ENCODE assay signal across 17 mouse cellular contexts in the genomic region with DNA sequence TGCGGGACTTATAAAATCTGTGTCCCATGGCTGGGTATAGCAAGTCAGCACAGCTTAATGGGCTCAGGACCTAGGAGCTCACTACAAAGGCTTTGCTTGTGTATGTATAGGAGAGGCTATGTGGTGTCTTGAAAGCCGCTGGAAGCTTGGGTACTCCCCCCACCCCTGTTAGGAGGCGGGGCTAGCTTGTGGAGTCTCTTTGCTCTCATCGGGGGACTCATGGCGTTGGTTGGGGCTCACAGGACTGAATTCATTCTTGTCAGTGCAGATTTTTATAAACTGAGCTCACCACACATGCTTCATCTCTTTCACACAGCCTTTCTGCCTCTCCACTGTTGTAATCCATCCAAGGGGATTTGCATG.
DNase-seq lines count a peak whose midpoint lies in the region; ATAC-seq and TF ChIP-seq lines count a peak whose summit lies in the region.
"Had no signal": no experiment of that assay in that cellular context is flagged by ENCODE, and none has a peak within 500 bp of the region (broad histone marks: within the 10 kb centered on the region; RNA-seq: fewer than 3 reads in every experiment).

No protein-coding gene starts in this region.

- peak overlapping the region; percentile 76 for H3K27ac ChIP-seq in heart, embryonic 15.5 days
- no peak overlapping the region for H3K27ac ChIP-seq in heart, embryonic 11.5 days (ENCODE audit: low read depth, low read length)
- peak overlapping the region; percentile 71 for H3K27ac ChIP-seq in lung, embryonic 16.5 days (ENCODE audit: low read length)
- H3K27ac ChIP-seq in embryonic fibroblast, embryonic 13.5 days (ENCODE audit: insufficient read depth, low read length): peak overlapping the region; percentile 29
- peak overlapping the region; percentile 2; the same call in 1 of the 2 replicates for H3K27ac ChIP-seq in stomach, postnatal 0 days (replicated peaks)
- H3K27ac ChIP-seq: embryonic facial prominence, embryonic 13.5 days; forebrain, embryonic 12.5 days; heart, embryonic 10.5 days had no signal

- H3K4me1 ChIP-seq in heart, embryonic 15.5 days (replicated peaks): peaks cover 43% of the 10 kb centered on the region
- 0 out of 2 replicates have a peak, but pooled peaks cover 5% of the 10 kb centered on the region for H3K4me1 ChIP-seq in heart, embryonic 11.5 days (ENCODE audit: control insufficient read depth, insufficient read depth, low read length)
- H3K4me1 ChIP-seq in lung, embryonic 16.5 days (replicated peaks; ENCODE audit: control insufficient read depth, insufficient read depth, low read length): peaks cover 21% of the 10 kb centered on the region
- no peaks in the 10 kb centered on the region; the same call in 1 of the 2 replicates for H3K4me1 ChIP-seq in lung, adult 2 months (ENCODE audit: control insufficient read depth, insufficient read depth, low read length)
- no peaks in the 10 kb centered on the region for H3K4me1 ChIP-seq in embryonic fibroblast, embryonic 13.5 days (ENCODE audit: control insufficient read depth, insufficient read depth, low read length)
- peaks cover 3% of the 10 kb centered on the region; the same call in 1 of the 2 replicates for H3K4me1 ChIP-seq in stomach, postnatal 0 days (replicated peaks; ENCODE audit: control insufficient read depth, insufficient read depth)
- H3K4me1 ChIP-seq: forebrain, embryonic 12.5 days; megakaryocyte, embryonic 14.5 days had no signal

- TF ChIP-seq EP300 in stomach, postnatal 0 days (optimal IDR thresholded peaks at IDR 0.05): no peak

- TF ChIP-seq CTCF in lung, adult 2 months (IDR thresholded peaks at IDR 0.05; ENCODE audit: insufficient read depth, low read length): no peak
- no peak for TF ChIP-seq CTCF in embryonic fibroblast, embryonic 13.5 days (IDR thresholded peaks at IDR 0.05; ENCODE audit: borderline replicate concordance, insufficient read depth, low read length)
- no peak for TF ChIP-seq CTCF in stomach, postnatal 0 days (IDR thresholded peaks at IDR 0.05; ENCODE audit: low read depth)

- DNase-seq in lung, adult 2 months: no peak
- DNase-seq in stomach, postnatal 0 days (ENCODE audit: low spot score): no peak
- no peak for DNase-seq in ovary, postnatal 10 days (ENCODE audit: low spot score)
- DNase-seq: kidney, adult 11 months; liver; midbrain, embryonic 14.5 days; right cerebral cortex, postnatal 14 days; spleen, adult 18-20 months had no signal

- H3K9me3 ChIP-seq in heart, embryonic 15.5 days (replicated peaks): no peaks in the 10 kb centered on the region
- H3K9me3 ChIP-seq in heart, embryonic 11.5 days (replicated peaks; ENCODE audit: control insufficient read depth, low read length): no peaks in the 10 kb centered on the region
- H3K9me3 ChIP-seq in lung, embryonic 16.5 days (ENCODE audit: control insufficient read depth, low read length): no peaks in the 10 kb centered on the region
- H3K9me3 ChIP-seq in stomach, postnatal 0 days (ENCODE audit: control insufficient read depth, low read length): no peaks in the 10 kb centered on the region
- H3K9me3 ChIP-seq: embryonic facial prominence, embryonic 13.5 days; forebrain, embryonic 12.5 days; heart, embryonic 10.5 days had no signal

- H3K9ac ChIP-seq in heart, embryonic 15.5 days: no peak overlapping the region
- no peak overlapping the region for H3K9ac ChIP-seq in heart, embryonic 11.5 days (ENCODE audit: low read depth, low read length)
- no peak overlapping the region for H3K9ac ChIP-seq in lung, embryonic 16.5 days (ENCODE audit: low read length)
- no peak overlapping the region for H3K9ac ChIP-seq in stomach, postnatal 0 days (ENCODE audit: low read length)
- H3K9ac ChIP-seq: embryonic facial prominence, embryonic 13.5 days; forebrain, embryonic 12.5 days had no signal

- ATAC-seq in heart, embryonic 15.5 days (replicated peaks; ENCODE audit: insufficient number of reproducible peaks, insufficient read depth, low FRiP score, low read depth): no peak
- no peak for ATAC-seq in heart, embryonic 11.5 days (replicated peaks; ENCODE audit: insufficient number of reproducible peaks, low FRiP score, low TSS enrichment)
- peak; percentile 18; the same call in 1 of the 2 replicates for ATAC-seq in lung, embryonic 16.5 days (ENCODE audit: low read depth)
- no peak for ATAC-seq in stomach, postnatal 0 days (ENCODE audit: low FRiP score, low TSS enrichment)
- ATAC-seq: Patski had no signal

- no peaks in the 10 kb centered on the region for H3K27me3 ChIP-seq in heart, embryonic 15.5 days
- H3K27me3 ChIP-seq in heart, embryonic 11.5 days (ENCODE audit: control insufficient read depth, insufficient read depth, low read length): no peaks in the 10 kb centered on the region
- H3K27me3 ChIP-seq in lung, embryonic 16.5 days (ENCODE audit: control insufficient read depth, insufficient read depth, low read depth, low read length): no peaks in the 10 kb centered on the region
- no peaks in the 10 kb centered on the region for H3K27me3 ChIP-seq in stomach, postnatal 0 days (ENCODE audit: control insufficient read depth, insufficient read depth, low read length)
- H3K27me3 ChIP-seq: embryonic facial prominence, embryonic 13.5 days; forebrain, embryonic 12.5 days; Patski had no signal

- H3K4me3 ChIP-seq in heart, embryonic 15.5 days: no peak overlapping the region
- H3K4me3 ChIP-seq in heart, embryonic 11.5 days (ENCODE audit: low read depth, low read length): no peak overlapping the region
- no peak overlapping the region for H3K4me3 ChIP-seq in lung, embryonic 16.5 days (ENCODE audit: low read length)
- no peak overlapping the region for H3K4me3 ChIP-seq in lung, adult 2 months (replicated peaks; ENCODE audit: extremely low read depth, low read depth, low read length)
- H3K4me3 ChIP-seq in embryonic fibroblast, embryonic 13.5 days (ENCODE audit: insufficient read depth, low read length): no peak overlapping the region
- H3K4me3 ChIP-seq in stomach, postnatal 0 days (ENCODE audit: low read depth, low read length): no peak overlapping the region
- H3K4me3 ChIP-seq: embryonic facial prominence, embryonic 13.5 days; forebrain, embryonic 12.5 days; heart, embryonic 10.5 days; megakaryocyte, embryonic 14.5 days had no signal

- H3K4me2 ChIP-seq in heart, embryonic 15.5 days: no peak overlapping the region
- no peak overlapping the region for H3K4me2 ChIP-seq in heart, embryonic 11.5 days
- no peak overlapping the region for H3K4me2 ChIP-seq in lung, embryonic 16.5 days (ENCODE audit: low read depth, low read length)
- H3K4me2 ChIP-seq in stomach, postnatal 0 days (replicated peaks; ENCODE audit: low read depth): no peak overlapping the region
- H3K4me2 ChIP-seq: embryonic facial prominence, embryonic 13.5 days; forebrain, embryonic 12.5 days had no signal

- H3K36me3 ChIP-seq in heart, embryonic 15.5 days: no peaks in the 10 kb centered on the region
- no peaks in the 10 kb centered on the region for H3K36me3 ChIP-seq in heart, embryonic 11.5 days (ENCODE audit: control insufficient read depth, insufficient read depth, low read length)
- H3K36me3 ChIP-seq in lung, embryonic 16.5 days (ENCODE audit: control insufficient read depth, insufficient read depth, low read length): no peaks in the 10 kb centered on the region
- H3K36me3 ChIP-seq in stomach, postnatal 0 days (ENCODE audit: control insufficient read depth, insufficient read depth, low read length): no peaks in the 10 kb centered on the region
- H3K36me3 ChIP-seq: embryonic facial prominence, embryonic 13.5 days; forebrain, embryonic 12.5 days; heart, embryonic 10.5 days had no signal

- no peak for TF ChIP-seq POLR2A in lung, adult 2 months (IDR thresholded peaks at IDR 0.05; ENCODE audit: borderline replicate concordance, extremely low read depth, low read depth, low read length)
- TF ChIP-seq POLR2A in embryonic fibroblast, embryonic 13.5 days (IDR thresholded peaks at IDR 0.05; ENCODE audit: low read depth, low read length): no peak

- WGBS in heart, embryonic 15.5 days: 70% methylated on average over 5 of the region's 5 CpGs
- WGBS in heart, embryonic 11.5 days (ENCODE audit: insufficient replicate concordance): 71% methylated on average over 5 of the region's 5 CpGs
- WGBS in lung, embryonic 16.5 days: 68% methylated on average over 5 of the region's 5 CpGs
- WGBS in lung, adult 2 months: 56% methylated on average over 5 of the region's 5 CpGs
- WGBS in stomach, postnatal 0 days: 51% methylated on average over 5 of the region's 5 CpGs
